Mouse (Mus musculus) frontal cortex, postnatal 14 days (tissue): ENCODE measurements around the gene 4931440F15Rik.
"Not testable (repeated sequence)": the region's sequence is repeated elsewhere in the genome, so short reads cannot be mapped to it uniquely, and the experiment has no call there.

Source experiments
- DNase-seq, 2 experiments: peaks; one replicate each; pipeline ENCODE4 v3.0.0; 2022; ENCODE audit warnings: low spot score in 2 of 2

4931440F15Rik gene

GRCm38 (mm10) chr11:29825271-29825718, at the start of gene 4931440F15Rik:
TSS of gene 4931440F15Rik (minus strand) at chr11:29825668.
- not testable (repeated sequence) for DNase-seq

GRCm38 (mm10) chr11:29874781-29875180, 49.3 kb upstream of the 4931440F15Rik start:
- not testable (repeated sequence) for DNase-seq

GRCm38 (mm10) chr11:29870174-29870573, 44.7 kb upstream of the 4931440F15Rik start:
- DNase-seq: no peak

- DNase-seq: no peak
Observed at GRCm38 (mm10) chr11:29864269-29864668, 38.8 kb upstream of the 4931440F15Rik start.

GRCm38 (mm10) chr11:29861750-29862397, 36.4 kb upstream of the 4931440F15Rik start:
- no peak for DNase-seq

GRCm38 (mm10) chr11:29861040-29861439, 35.6 kb upstream of the 4931440F15Rik start:
- no peak for DNase-seq

- DNase-seq: no peak
Observed at GRCm38 (mm10) chr11:29840606-29841227, 15.2 kb upstream of the 4931440F15Rik start.

GRCm38 (mm10) chr11:29839781-29840180, 14.3 kb upstream of the 4931440F15Rik start:
- no peak for DNase-seq

- DNase-seq: no peak
Observed at GRCm38 (mm10) chr11:29837066-29837465, 11.6 kb upstream of the 4931440F15Rik start.

- no peak for DNase-seq
Observed at GRCm38 (mm10) chr11:29827729-29828128, 2.3 kb upstream of the 4931440F15Rik start.

- no peak for DNase-seq
Observed at GRCm38 (mm10) chr11:29826001-29826400, 533 bp upstream of the 4931440F15Rik start.

- not testable (repeated sequence) for DNase-seq
Observed at GRCm38 (mm10) chr11:29824474-29825270, 796 bp downstream of the 4931440F15Rik start.

GRCm38 (mm10) chr11:29823141-29823540, 2.3 kb downstream of the 4931440F15Rik start:
- no peak for DNase-seq

GRCm38 (mm10) chr11:29815670-29816069, 9.8 kb downstream of the 4931440F15Rik start:
- DNase-seq: no peak

- no peak for DNase-seq
Observed at GRCm38 (mm10) chr11:29815261-29815660, 10.2 kb downstream of the 4931440F15Rik start.

GRCm38 (mm10) chr11:29813267-29813666, 12.2 kb downstream of the 4931440F15Rik start:
- DNase-seq: no peak

- DNase-seq: no peak
Observed at GRCm38 (mm10) chr11:29812475-29812874, 13.0 kb downstream of the 4931440F15Rik start.

GRCm38 (mm10) chr11:29810324-29810723, 15.1 kb downstream of the 4931440F15Rik start:
- DNase-seq: no peak

GRCm38 (mm10) chr11:29808981-29809589, 16.4 kb downstream of the 4931440F15Rik start:
- DNase-seq: no peak

GRCm38 (mm10) chr11:29808173-29808980, 17.1 kb downstream of the 4931440F15Rik start:
- DNase-seq: no peak

- DNase-seq: no peak
Observed at GRCm38 (mm10) chr11:29807325-29807724, 18.1 kb downstream of the 4931440F15Rik start.
